14 mouse cellular contexts compared by ENCODE assay signal in genomic region chr1:127508921-127509320, GRCm38 (mm10).
DNase-seq lines count a peak whose midpoint lies in the region; ATAC-seq lines count a peak whose summit lies in the region.
"Had no signal": no experiment of that assay in that cellular context is flagged by ENCODE, and none has a peak within 500 bp of the region (broad histone marks: within the 10 kb centered on the region; RNA-seq: fewer than 3 reads in every experiment).

No protein-coding gene starts in this region.

- ATAC-seq in cerebellum, adult (ENCODE audit: insufficient number of reproducible peaks, low FRiP score, low TSS enrichment), result peak; percentile 53
- ATAC-seq in midbrain, embryonic 14.5 days (ENCODE audit: low FRiP score, low TSS enrichment), result no peak

- H3K27ac ChIP-seq in midbrain, embryonic 14.5 days (replicated peaks; ENCODE audit: low read depth, low read length), result peak overlapping the region; percentile 75
- H3K27ac ChIP-seq: embryonic facial prominence, embryonic 12.5 days; limb, embryonic 13.5 days; stomach, embryonic 15.5 days had no signal

- H3K4me3 ChIP-seq in midbrain, embryonic 14.5 days (replicated peaks; ENCODE audit: low read depth, low read length), result no peak overlapping the region
- H3K4me3 ChIP-seq: embryonic facial prominence, embryonic 12.5 days; limb, embryonic 13.5 days; stomach, embryonic 15.5 days had no signal

- no peak overlapping the region for H3K9ac ChIP-seq in midbrain, embryonic 14.5 days (replicated peaks; ENCODE audit: low read length)
- H3K9ac ChIP-seq: embryonic facial prominence, embryonic 12.5 days; limb, embryonic 13.5 days; stomach, embryonic 15.5 days had no signal

- peaks cover 22% of the 10 kb centered on the region for H3K4me1 ChIP-seq in midbrain, embryonic 14.5 days (ENCODE audit: control insufficient read depth, insufficient read depth, low read length)
- H3K4me1 ChIP-seq: embryonic facial prominence, embryonic 12.5 days; stomach, embryonic 15.5 days had no signal

- DNase-seq in cerebellum, postnatal 4 days (ENCODE audit: low spot score in 2 of 2), result no peak
- peak; percentile 74 for DNase-seq in brain, adult 2 months (ENCODE audit: low read depth, low spot score)
- DNase-seq in cerebellum, postnatal 14 days, result peak; percentile 68 to 86
- no peak for DNase-seq in midbrain, embryonic 14.5 days
- DNase-seq in kidney, adult 8-10 months, result no peak
- DNase-seq in layer of hippocampus, adult 11-12 months (ENCODE audit: low spot score), result no peak
- no peak for DNase-seq in layer of hippocampus, postnatal 36 days
- DNase-seq: adrenal gland, postnatal 10 days; heart, adult 18-20 months; right cerebral cortex, adult 18-20 months had no signal

- H3K36me3 ChIP-seq in midbrain, embryonic 14.5 days (ENCODE audit: control insufficient read depth, insufficient read depth, low read length), result no peaks in the 10 kb centered on the region
- H3K36me3 ChIP-seq: embryonic facial prominence, embryonic 12.5 days; limb, embryonic 13.5 days; stomach, embryonic 15.5 days had no signal

- no peaks in the 10 kb centered on the region for H3K9me3 ChIP-seq in midbrain, embryonic 14.5 days (ENCODE audit: control insufficient read depth, low read length)
- H3K9me3 ChIP-seq: embryonic facial prominence, embryonic 12.5 days; limb, embryonic 13.5 days; stomach, embryonic 15.5 days had no signal

- H3K4me2 ChIP-seq in midbrain, embryonic 14.5 days (ENCODE audit: low read length), result no peak overlapping the region
- H3K4me2 ChIP-seq: embryonic facial prominence, embryonic 12.5 days; limb, embryonic 13.5 days; stomach, embryonic 15.5 days had no signal

- no peaks in the 10 kb centered on the region for H3K27me3 ChIP-seq in midbrain, embryonic 14.5 days (ENCODE audit: control insufficient read depth, insufficient read depth, low read length)
- H3K27me3 ChIP-seq: embryonic facial prominence, embryonic 12.5 days; stomach, embryonic 15.5 days had no signal

- 69% methylated on average over 8 of the region's 8 CpGs for WGBS in midbrain, embryonic 14.5 days

Comparison
In these comparisons a context has a peak if more than half of its experiments do, and no peak if none do; other contexts are left out.
1. DNase-seq: peak in brain, adult 2 months (single experiment) and cerebellum, postnatal 14 days (2 of 2); none in cerebellum, postnatal 4 days (0 of 2), midbrain, embryonic 14.5 days (single experiment), kidney, adult 8-10 months (0 of 2), layer of hippocampus, adult 11-12 months (single experiment) and layer of hippocampus, postnatal 36 days (0 of 2).